Mouse (Mus musculus) limb, embryonic 12.5 days (tissue): ENCODE results near the gene Bnipl. TPM values are rescaled to one million over a fixed set of nuclear protein-coding genes. Genes with fewer than 3 reads are reported as not detected.

Source experiments
- ATAC-seq: fragments of 200-750 bp; cut with Nextera tagmentation; 2 replicates; pipeline ENCODE4 v1.8.0; 2017; ENCODE audit warnings: low read depth, moderate TSS enrichment; ENCODE audit not compliant: insufficient number of reproducible peaks, insufficient read depth, low FRiP score, low TSS enrichment
- H3K27ac ChIP-seq: fragments of 300-500 bp; sonication (generic); 2 replicates; pipeline ENCODE4 v1.5.1; 2016; ENCODE audit warnings: mild to moderate bottlenecking, moderate library complexity
- H3K27me3 ChIP-seq: fragments of 300-500 bp; sonication (generic); 2 replicates; pipeline ENCODE4 v1.6.1; 2016; ENCODE audit warnings: mild to moderate bottlenecking, moderate library complexity
- H3K36me3 ChIP-seq: fragments of 300-500 bp; sonication (generic); 2 replicates; pipeline ENCODE4 v1.6.1; 2016; ENCODE audit warnings: mild to moderate bottlenecking, moderate library complexity
- H3K4me1 ChIP-seq: fragments of 300-500 bp; sonication (generic); replicated peaks from 2 replicates; pipeline ENCODE4 v1.6.1; 2016
- H3K4me2 ChIP-seq: fragments of 300-500 bp; sonication (generic); 2 replicates; pipeline ENCODE4 v1.6.1; 2016; ENCODE audit warnings: mild to moderate bottlenecking, moderate library complexity
- H3K4me3 ChIP-seq: fragments of 300-500 bp; sonication (generic); replicated peaks from 2 replicates; pipeline ENCODE4 v1.5.1; 2016; ENCODE audit warnings: mild to moderate bottlenecking
- H3K9ac ChIP-seq: fragments of 300-500 bp; sonication (generic); replicated peaks from 2 replicates; pipeline ENCODE4 v1.6.1; 2016; ENCODE audit warnings: mild to moderate bottlenecking, moderate library complexity
- H3K9me3 ChIP-seq: fragments of 300-500 bp; sonication (generic); 2 replicates; pipeline ENCODE4 v1.6.1; 2016; ENCODE audit warnings: mild to moderate bottlenecking, moderate library complexity
- WGBS: fragments of 180-500 bp; shearing (Covaris S2); methylation state at CpG from one replicate; pipeline ENCODE4 v1.1.7; 2016; 5-methylcytosine and 5-hydroxymethylcytosine counted together
- polyA plus RNA-seq: library from polyadenylated mRNA; unstranded; fragments of >200 nt; fragmentation: Nextera tagmentation; extraction: Ambion mirVana; gene quantifications from 2 replicates; pipeline ENCODE4 v1.2.1, GENCODE M21; 2016

Bnipl gene
- polyA plus RNA-seq, 1 experiment from 2014 or later: 0.75 TPM

DNA sequence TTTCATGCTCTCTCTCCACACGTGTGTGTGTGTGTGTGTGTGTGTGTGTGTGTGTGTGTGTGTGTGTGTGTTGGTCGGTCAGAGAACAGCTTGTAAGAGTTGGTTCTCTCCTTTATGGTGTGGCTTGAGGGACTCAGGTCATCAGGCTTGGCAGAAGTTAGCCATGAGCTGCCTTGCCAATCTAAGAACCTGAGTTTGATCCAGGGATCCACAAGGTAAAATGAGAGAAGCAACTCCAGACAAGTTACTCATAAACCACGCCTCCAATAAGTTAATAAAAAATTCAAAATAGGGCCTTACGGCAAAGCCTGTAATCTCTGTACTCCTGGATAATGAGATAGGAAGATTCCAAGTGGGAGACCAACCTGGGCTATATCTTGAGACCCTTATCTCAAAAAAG is 42.7 kb downstream of the Bnipl start:
- ATAC-seq: no peak
- Histone ChIP-seq H3K9ac (no peak overlapping the region), H3K4me1 (no peaks in the 10 kb centered on the region), H3K27me3 (no peaks in the 10 kb centered on the region), H3K4me3 (no peak overlapping the region), H3K27ac (no peak overlapping the region), H3K4me2 (no peak overlapping the region), H3K9me3 (no peaks in the 10 kb centered on the region), H3K36me3 (peaks cover 71% of the 10 kb centered on the region)
- WGBS: 93% methylated on average over 4 of the region's 4 CpGs

GRCm38 (mm10) chr3:95203880-95204279 is 47.1 kb downstream of the Bnipl start:
- Histone ChIP-seq H3K27me3 (no peaks in the 10 kb centered on the region), H3K36me3 (peaks cover 94% of the 10 kb centered on the region), H3K9ac (no peak overlapping the region), H3K4me2 (no peak overlapping the region), H3K4me3 (no peak overlapping the region), H3K4me1 (no peaks in the 10 kb centered on the region), H3K9me3 (no peaks in the 10 kb centered on the region), H3K27ac (no peak overlapping the region)
- 90% methylated on average over 6 of the region's 6 CpGs for WGBS
- ATAC-seq: no peak

DNA sequence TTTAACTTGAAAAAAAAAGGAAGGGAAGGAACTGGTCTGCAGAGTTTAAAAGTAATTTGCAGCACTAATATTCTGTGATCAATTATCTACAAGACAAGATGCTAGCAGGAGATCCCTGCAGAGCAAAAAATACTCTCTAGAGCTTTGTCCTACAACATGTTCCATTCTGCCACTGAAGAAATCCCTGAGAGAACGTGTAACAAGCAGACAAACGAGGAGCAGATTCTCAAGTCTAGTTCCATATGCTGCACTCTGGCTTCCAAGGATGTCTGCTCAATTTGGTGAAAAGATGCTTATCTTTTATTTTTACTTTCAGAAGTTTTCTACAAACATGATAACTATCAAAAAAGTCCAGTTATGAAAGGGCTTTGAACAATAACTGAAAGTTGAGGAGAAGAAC is 50.4 kb downstream of the Bnipl start:
- no peak overlapping the region for H3K4me2 ChIP-seq
- H3K9ac ChIP-seq: no peak overlapping the region
- no peaks in the 10 kb centered on the region for H3K9me3 ChIP-seq
- no peaks in the 10 kb centered on the region for H3K27me3 ChIP-seq
- H3K36me3 ChIP-seq: peaks cover 95% of the 10 kb centered on the region
- no peaks in the 10 kb centered on the region for H3K4me1 ChIP-seq
- WGBS: 67% methylated on average over 2 of the region's 2 CpGs
- H3K27ac ChIP-seq: no peak overlapping the region
- ATAC-seq: no peak
- no peak overlapping the region for H3K4me3 ChIP-seq

- WGBS: 85% methylated on average over 7 of the region's 7 CpGs
- Histone ChIP-seq H3K27me3 (no peaks in the 10 kb centered on the region), H3K9me3 (no peaks in the 10 kb centered on the region), H3K4me1 (no peaks in the 10 kb centered on the region), H3K36me3 (peaks cover 95% of the 10 kb centered on the region), H3K4me3 (no peak overlapping the region), H3K27ac (no peak overlapping the region), H3K4me2 (no peak overlapping the region), H3K9ac (no peak overlapping the region)
- ATAC-seq: no peak
Observed at GRCm38 (mm10) chr3:95200132-95200531, 50.9 kb downstream of the Bnipl start.

GRCm38 (mm10) chr3:95199101-95199500 is 51.9 kb downstream of the Bnipl start:
- H3K9ac ChIP-seq: no peak overlapping the region
- no peak overlapping the region for H3K4me2 ChIP-seq
- no peaks in the 10 kb centered on the region for H3K4me1 ChIP-seq
- H3K4me3 ChIP-seq: no peak overlapping the region
- 79% methylated on average over 1 of the region's 1 CpGs for WGBS
- peaks cover 94% of the 10 kb centered on the region for H3K36me3 ChIP-seq
- no peaks in the 10 kb centered on the region for H3K9me3 ChIP-seq
- no peak for ATAC-seq
- no peaks in the 10 kb centered on the region for H3K27me3 ChIP-seq
- H3K27ac ChIP-seq: no peak overlapping the region

DNA sequence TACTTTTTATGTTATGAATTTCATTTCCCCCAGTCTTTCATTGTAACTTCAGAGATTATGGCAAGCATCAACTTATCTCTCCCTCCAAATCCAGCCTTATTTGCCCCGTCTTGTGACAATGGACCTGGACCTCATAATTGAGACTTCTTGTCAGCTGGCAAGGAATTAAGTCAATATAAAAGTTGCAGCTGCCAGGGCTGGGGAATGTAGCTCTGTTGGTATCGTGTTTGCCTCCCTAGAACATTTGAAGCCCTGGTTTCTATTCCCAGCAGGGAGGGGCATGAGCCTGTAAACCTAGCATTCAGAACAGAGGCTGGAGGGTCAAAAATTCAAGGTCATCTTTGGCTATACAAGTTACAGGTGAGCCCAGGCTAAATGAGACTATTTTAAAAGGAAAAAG is 55.2 kb downstream of the Bnipl start:
- no peak overlapping the region for H3K9ac ChIP-seq
- WGBS: 85% methylated on average over 2 of the region's 2 CpGs
- no peak overlapping the region for H3K4me3 ChIP-seq
- H3K27me3 ChIP-seq: no peaks in the 10 kb centered on the region
- H3K27ac ChIP-seq: no peak overlapping the region
- H3K9me3 ChIP-seq: no peaks in the 10 kb centered on the region
- no peak for ATAC-seq
- H3K36me3 ChIP-seq: peaks cover 88% of the 10 kb centered on the region
- H3K4me2 ChIP-seq: no peak overlapping the region
- no peaks in the 10 kb centered on the region for H3K4me1 ChIP-seq

GRCm38 (mm10) chr3:95194721-95195135 is 56.3 kb downstream of the Bnipl start:
- 87% methylated on average over 6 of the region's 6 CpGs for WGBS
- no peak overlapping the region for H3K27ac ChIP-seq
- H3K9me3 ChIP-seq: no peaks in the 10 kb centered on the region
- peaks cover 86% of the 10 kb centered on the region for H3K36me3 ChIP-seq
- H3K4me3 ChIP-seq: no peak overlapping the region
- no peak for ATAC-seq
- no peaks in the 10 kb centered on the region for H3K27me3 ChIP-seq
- no peak overlapping the region for H3K4me2 ChIP-seq
- no peaks in the 10 kb centered on the region for H3K4me1 ChIP-seq
- no peak overlapping the region for H3K9ac ChIP-seq

Other genes with a start within 250 kb of the Bnipl start
- gene Zfp687, start 235.7 kb downstream of the Bnipl start, polyA plus RNA-seq: 34.7 and 35.0 TPM in 2 replicates
- gene Psmd4, start 208.6 kb downstream of the Bnipl start, polyA plus RNA-seq: 306 and 310 TPM in 2 replicates
- gene Pip5k1a, start 144.3 kb downstream of the Bnipl start, polyA plus RNA-seq: 24.2 and 30.5 TPM in 2 replicates
- 241 and 245 TPM in 2 replicates for gene Vps72, start 140.2 kb downstream of the Bnipl start, polyA plus RNA-seq
- gene Tmod4, start 126.7 kb downstream of the Bnipl start, polyA plus RNA-seq: 1.0 and 1.4 TPM in 2 replicates
- 80.7 and 83.6 TPM in 2 replicates for gene Scnm1, start 117.2 kb downstream of the Bnipl start, polyA plus RNA-seq
- gene Lysmd1, start 117.1 kb downstream of the Bnipl start, polyA plus RNA-seq: 16.6 and 18.0 TPM in 2 replicates
- gene Tnfaip8l2, start 108.8 kb downstream of the Bnipl start, polyA plus RNA-seq: 1.7 and 2.2 TPM in 2 replicates
- gene Sema6c, start 90.7 kb downstream of the Bnipl start, polyA plus RNA-seq: 23.7 and 26.4 TPM in 2 replicates
- gene Gabpb2, start 33.3 kb downstream of the Bnipl start, polyA plus RNA-seq: 15.0 and 15.9 TPM in 2 replicates
- 75.3 and 76.0 TPM in 2 replicates for gene Cdc42se1, start 22.5 kb downstream of the Bnipl start, polyA plus RNA-seq
- gene Mllt11, start 19.0 kb downstream of the Bnipl start, polyA plus RNA-seq: 14.8 and 16.2 TPM in 2 replicates
- 0.54 and 0.59 TPM in 2 replicates for gene Gm128, start 9.6 kb downstream of the Bnipl start, polyA plus RNA-seq
- gene Mindy1, start 30.2 kb upstream of the Bnipl start, polyA plus RNA-seq: 36.4 and 38.7 TPM in 2 replicates
- gene Prune1, start 30.9 kb upstream of the Bnipl start, polyA plus RNA-seq: 25.2 and 25.9 TPM in 2 replicates
- 1.8 and 1.9 TPM in 2 replicates for gene Anxa9, start 56.0 kb upstream of the Bnipl start, polyA plus RNA-seq
- 158 and 170 TPM in 2 replicates for gene Cers2, start 63.6 kb upstream of the Bnipl start, polyA plus RNA-seq
- 63.7 and 67.2 TPM in 2 replicates for gene Setdb1, start 106.0 kb upstream of the Bnipl start, polyA plus RNA-seq
- gene 4930558C23Rik, start 151.6 kb upstream of the Bnipl start, polyA plus RNA-seq: not detected in 2 replicates
- 49.4 and 56.6 TPM in 2 replicates for gene Arnt, start 183.2 kb upstream of the Bnipl start, polyA plus RNA-seq
- 7.9 and 10.1 TPM in 2 replicates for gene Ctsk, start 248.1 kb upstream of the Bnipl start, polyA plus RNA-seq